Mouse (Mus musculus): ENCODE measurements around the gene Tff3. TPM values are rescaled to one million over a fixed set of nuclear protein-coding genes. Genes with fewer than 3 reads are reported as not detected.

The Tff3 gene
- total and polyA plus RNA-seq, 3 experiments = not detected

DNA sequence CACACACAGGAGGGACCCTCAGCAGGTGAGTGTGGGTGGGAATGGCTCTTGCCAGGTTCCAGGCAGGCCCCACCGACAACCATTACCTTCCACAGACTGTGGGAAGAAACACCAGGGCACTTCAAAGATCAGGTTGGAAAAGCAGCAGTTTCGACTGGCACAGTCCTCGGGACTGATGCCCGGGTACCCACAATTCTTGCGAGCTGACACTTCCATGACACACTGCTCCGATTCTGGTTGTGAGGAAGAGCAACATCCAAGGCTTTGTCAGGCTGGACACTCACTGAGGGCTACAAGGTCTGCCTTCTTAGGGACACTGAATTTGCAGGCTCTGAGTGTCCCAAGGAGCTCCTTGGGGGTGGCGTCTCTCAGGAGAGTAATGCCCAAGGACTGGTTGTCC, 12.7 kb upstream of the Tff3 start:
- Histone ChIP-seq H3K9ac (ENCODE audit: insufficient read depth, low read depth) (no peak overlapping the region), H3K27me3 (replicated peaks) (peaks cover 41% of the 10 kb centered on the region), H3K4me3 (replicated peaks in 1 of 3; ENCODE audit: low read depth in 2 of 3, low read length in 2 of 3, poor library complexity in 1 of 3) (no peak overlapping the region), H3K36me3 (replicated peaks in 1 of 2; ENCODE audit: control insufficient read depth in 1 of 2, insufficient read depth in 1 of 2, low read length in 1 of 2) (no peaks in the 10 kb centered on the region), H3K27ac (ENCODE audit: insufficient read depth, low read depth) (no peak overlapping the region), H3K4me1 (ENCODE audit: control insufficient read depth in 1 of 2, insufficient read depth in 2 of 2) (peaks cover 0 to 4% of the 10 kb centered on the region in 2 experiments; a peak in 1 of 4 replicates), H3K4me2 (ENCODE audit: insufficient read depth, low read depth, poor library complexity, severe bottlenecking) (no peak overlapping the region), H3K79me2 (replicated peaks; ENCODE audit: control insufficient read depth, extremely low read depth, insufficient read depth, poor library complexity, severe bottlenecking) (no peaks in the 10 kb centered on the region; the same call in 1 of the 2 replicates), H3K9me3 (replicated peaks; ENCODE audit: low read length) (peaks cover 5% of the 10 kb centered on the region)
- in situ Hi-C loops (cut with MboI; ENCODE audit: low pct_ligation_motif_present, low pct_unique_long_range_greater_than_20kb, low sequenced_read_pairs) = loop anchor here (5.0 kb wide), 1 partner anchor 45 kb away; no protein-coding TSS in a partner anchor
- DNase-seq (ENCODE audit: extremely low read depth) = no peak
- dilution Hi-C loops (cut with MboI; ENCODE audit: extremely low pct_ligation_motif_present, extremely low pct_unique_long_range_greater_than_20kb, low sequenced_read_pairs) = no loop called here
- TF ChIP-seq MEF2A (IDR thresholded peaks at IDR 0.05; ENCODE audit: borderline replicate concordance, low read depth, low read length) = no peak

DNA sequence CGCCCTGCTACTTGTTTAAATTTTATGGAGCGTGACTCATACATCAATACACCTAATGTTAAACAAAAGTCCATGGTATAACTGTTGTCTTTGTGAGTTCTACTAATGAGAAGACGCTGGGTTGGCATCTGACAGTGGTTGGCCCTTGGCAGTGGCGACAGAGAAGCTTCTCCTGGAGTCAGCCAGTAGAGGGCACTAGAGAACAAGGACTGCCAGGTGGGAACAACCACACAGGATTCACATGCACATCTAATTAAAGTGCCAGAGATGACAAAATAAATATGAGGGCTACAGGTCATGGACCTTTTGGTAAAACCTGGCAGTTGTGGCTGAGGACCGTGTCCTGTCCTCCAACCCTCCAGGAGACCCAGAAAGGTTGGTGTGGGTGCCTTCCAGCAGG, 9.0 kb upstream of the Tff3 start:
- Histone ChIP-seq H3K79me2 (replicated peaks; ENCODE audit: control insufficient read depth, extremely low read depth, insufficient read depth, poor library complexity, severe bottlenecking) (no peaks in the 10 kb centered on the region; the same call in 1 of the 2 replicates), H3K27ac (ENCODE audit: insufficient read depth, low read depth) (no peak overlapping the region), H3K9ac (ENCODE audit: insufficient read depth, low read depth) (no peak overlapping the region), H3K4me1 (ENCODE audit: control insufficient read depth in 1 of 2, insufficient read depth in 2 of 2) (peaks cover 4% of the 10 kb centered on the region in 2 experiments; a peak in 2 of 4 replicates), H3K4me2 (ENCODE audit: insufficient read depth, low read depth, poor library complexity, severe bottlenecking) (no peak overlapping the region), H3K36me3 (replicated peaks in 1 of 2; ENCODE audit: control insufficient read depth in 1 of 2, insufficient read depth in 1 of 2, low read length in 1 of 2) (no peaks in the 10 kb centered on the region), H3K27me3 (replicated peaks) (peaks cover 16% of the 10 kb centered on the region), H3K4me3 (replicated peaks in 1 of 3; ENCODE audit: low read depth in 2 of 3, low read length in 2 of 3, poor library complexity in 1 of 3) (no peak overlapping the region), H3K9me3 (replicated peaks; ENCODE audit: low read length) (no peaks in the 10 kb centered on the region)
- in situ Hi-C loops (cut with MboI; ENCODE audit: low pct_ligation_motif_present, low pct_unique_long_range_greater_than_20kb, low sequenced_read_pairs) = no loop called here
- TF ChIP-seq PAX5 (IDR thresholded peaks at IDR 0.05; ENCODE audit: low read length) (no peak), ZKSCAN1 (IDR thresholded peaks at IDR 0.05; ENCODE audit: borderline replicate concordance, low read depth, low read length) (no peak), RAD21 (IDR thresholded peaks at IDR 0.05; ENCODE audit: low read depth, low read length) (peak; percentile 93), POLR2AphosphoS2 (IDR thresholded peaks at IDR 0.05; ENCODE audit: low read depth, low read length) (no peak), KAT2A (IDR thresholded peaks at IDR 0.05; ENCODE audit: insufficient replicate concordance, low read length) (no peak), JUND (conservative IDR thresholded peaks at IDR 0.05; ENCODE audit: low read depth, low read length) (no peak), SMC3 (IDR thresholded peaks at IDR 0.05; ENCODE audit: low read depth, low read length) (peak; percentile 91), ZNF384 (IDR thresholded peaks at IDR 0.05; ENCODE audit: low read depth, low read length) (no peak), USF2 (conservative IDR thresholded peaks at IDR 0.05; ENCODE audit: low read depth, low read length) (no peak), HCFC1 (IDR thresholded peaks at IDR 0.05; ENCODE audit: low read depth, low read length) (no peak), MAZ (IDR thresholded peaks at IDR 0.05; ENCODE audit: low read depth, low read length) (no peak), MYC (IDR thresholded peaks at IDR 0.05; ENCODE audit: low read depth, low read length) (no peak), BHLHE40 (IDR thresholded peaks at IDR 0.05; ENCODE audit: low read depth, low read length) (no peak), TCF12 (IDR thresholded peaks at IDR 0.05; ENCODE audit: low read depth, low read length) (no peak), ELF1 (IDR thresholded peaks at IDR 0.05; ENCODE audit: low read depth, low read length) (no peak), CTCF (conservative IDR thresholded peaks at IDR 0.05 in 1 of 2, IDR thresholded peaks at IDR 0.05 in 1 of 2; ENCODE audit: low read depth in 2 of 2, low read length in 2 of 2) (peak; percentile 83 to 95), UBTF (IDR thresholded peaks at IDR 0.05; ENCODE audit: low read depth, low read length) (no peak), ZC3H11A (IDR thresholded peaks at IDR 0.05; ENCODE audit: low read depth, low read length) (peak; percentile 67), NRF1 (IDR thresholded peaks at IDR 0.05; ENCODE audit: low read depth, low read length) (no peak)
- DNase-seq (ENCODE audit: extremely low read depth) = peak; percentile 71
- dilution Hi-C loops (cut with MboI; ENCODE audit: extremely low pct_ligation_motif_present, extremely low pct_unique_long_range_greater_than_20kb, low sequenced_read_pairs) = no loop called here

All from CH12.LX (cell line).